Mouse (Mus musculus): ENCODE data around the gene Wasl.

The Wasl gene

DNA sequence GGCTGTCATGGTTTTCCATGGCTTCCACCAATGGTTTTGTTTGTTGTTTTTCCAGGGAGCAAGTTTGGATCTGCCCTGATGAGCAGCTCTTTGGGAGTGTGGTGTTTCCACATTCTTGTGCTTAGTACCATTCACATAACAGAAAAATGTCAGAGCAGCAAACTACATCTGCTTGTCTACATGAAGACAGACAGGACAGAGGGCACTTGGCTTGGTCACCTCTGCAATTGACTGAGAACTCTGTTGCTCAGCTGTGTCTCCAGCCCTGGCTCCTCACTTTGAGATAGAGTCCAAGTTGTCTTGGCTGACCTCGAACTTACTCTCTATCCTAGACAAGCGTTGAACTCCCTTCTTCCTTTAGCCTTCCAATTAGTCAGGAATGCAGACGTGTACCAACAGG, 62.5 kb downstream of the Wasl start:
- DNase-seq = no peak

DNA sequence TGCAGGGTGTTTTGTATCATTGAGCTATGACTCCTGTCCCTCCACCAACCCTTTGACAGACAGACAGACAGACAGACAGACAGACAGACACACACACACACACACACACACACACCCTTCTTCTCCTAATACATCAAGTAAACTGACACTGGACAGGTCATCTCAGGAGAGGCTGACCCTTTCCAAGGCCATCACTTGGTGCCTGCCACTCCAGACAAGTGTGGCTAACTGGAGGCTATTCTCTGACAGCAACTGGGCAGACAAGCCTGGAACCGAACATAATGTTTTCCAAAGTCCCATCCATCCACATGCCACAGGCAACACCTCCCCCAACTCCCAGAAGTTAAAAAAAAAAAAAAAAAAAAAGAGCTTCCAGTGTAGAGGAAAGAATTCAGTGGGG, 63.1 kb downstream of the Wasl start:
- DNase-seq = no peak

DNA sequence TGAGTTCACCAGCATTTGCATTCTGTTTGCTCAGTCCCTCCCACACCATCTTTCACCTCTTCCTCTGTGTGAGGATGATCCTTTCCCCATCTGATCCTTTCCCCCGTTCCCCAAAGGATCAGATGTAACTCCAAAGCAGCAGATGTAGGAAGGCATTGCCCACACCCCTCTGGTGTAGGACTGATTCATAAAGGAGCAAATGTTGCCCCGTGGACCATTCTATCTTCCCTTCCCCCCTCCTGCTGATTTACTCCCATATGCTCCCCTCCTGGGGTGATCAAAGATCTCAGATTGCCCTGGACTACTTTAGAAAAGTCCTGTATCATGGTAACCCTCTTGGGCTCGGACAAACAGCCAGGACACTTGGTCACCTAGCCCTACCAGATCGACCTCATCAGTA, 64.1 kb downstream of the Wasl start:
- no peak for DNase-seq

DNA sequence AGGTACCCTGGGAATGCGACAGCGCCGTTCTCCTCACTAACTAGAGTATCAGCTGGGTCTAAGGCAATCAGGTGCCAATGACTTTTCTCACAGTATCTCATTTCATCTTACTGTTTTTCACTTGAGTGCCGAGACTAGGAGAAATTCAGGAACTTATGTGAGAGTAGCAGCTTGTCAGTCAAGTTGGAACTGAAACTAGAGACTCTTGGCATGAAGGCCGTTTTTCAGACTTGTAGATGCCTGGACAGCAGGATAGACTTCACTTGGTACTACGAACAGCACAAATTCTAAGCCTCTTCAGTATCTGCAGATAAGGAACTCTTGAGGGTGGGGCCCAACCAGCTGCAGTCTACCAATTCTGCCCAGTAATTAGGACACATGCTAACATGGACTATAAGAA, 64.7 kb downstream of the Wasl start:
- no peak for DNase-seq

DNA sequence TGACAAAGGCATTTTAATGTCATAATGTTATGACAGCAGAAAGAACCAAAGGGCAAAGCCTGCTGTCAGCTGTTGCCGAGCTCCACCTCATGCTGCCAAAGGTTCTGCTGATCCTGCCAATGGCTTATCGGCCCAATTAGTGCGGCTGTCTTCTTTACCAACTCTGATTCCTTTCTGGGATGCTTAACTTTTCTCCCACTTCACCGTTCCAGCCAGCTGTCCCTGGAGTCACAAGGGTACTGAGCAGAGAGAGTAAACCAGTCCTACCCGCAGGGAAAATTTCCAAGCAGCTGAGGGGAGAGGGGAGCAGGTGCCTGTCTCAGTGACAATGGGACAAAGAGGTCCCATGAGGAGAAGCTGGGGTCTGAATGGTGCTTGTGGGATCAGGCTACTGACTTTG, 65.2 kb downstream of the Wasl start:
- no peak for DNase-seq

DNA sequence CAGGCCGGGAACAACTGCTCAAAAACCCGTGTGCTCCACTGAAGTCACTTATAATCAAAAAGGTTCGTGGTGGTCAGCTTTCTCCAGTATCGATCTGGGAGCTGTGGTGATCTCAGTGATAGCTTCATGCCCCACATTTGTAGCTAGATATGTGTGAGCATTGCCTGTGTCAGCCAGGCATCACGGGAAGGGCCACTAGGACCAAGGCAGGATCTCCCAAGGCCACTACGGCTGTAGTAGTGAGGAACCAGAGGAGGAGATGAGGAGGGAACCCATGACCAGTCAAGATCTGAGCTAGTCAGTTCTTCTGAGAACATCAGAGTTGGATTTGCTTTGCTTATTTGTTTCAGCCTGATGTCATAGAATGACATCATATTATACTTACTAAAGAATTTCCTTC, 65.6 kb downstream of the Wasl start:
- no peak for DNase-seq

DNA sequence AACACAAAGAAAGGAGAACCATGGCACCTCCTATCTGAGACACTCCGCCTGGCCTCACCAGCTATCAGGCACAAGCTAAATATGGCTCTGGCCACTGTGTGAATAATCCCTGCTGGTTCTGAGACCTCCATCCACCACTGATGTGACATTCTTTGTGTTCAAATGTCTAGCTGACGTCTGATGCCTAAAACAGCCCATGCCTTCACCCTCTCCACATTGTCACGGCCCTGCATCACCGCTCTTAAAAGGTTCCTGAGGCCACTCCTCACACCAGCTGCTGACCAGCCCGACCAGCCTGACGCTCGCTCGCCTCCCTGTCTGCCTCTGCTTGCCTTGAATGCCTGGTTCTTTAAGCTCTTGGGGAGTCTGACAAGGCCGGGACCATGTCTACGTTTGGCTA, 67.3 kb downstream of the Wasl start, which contains the start of gene Lmod2:
Gene Lmod2, plus strand, starts transcription at position 263 of the 400 bp plus-strand sequence.
- no peak for DNase-seq

DNA sequence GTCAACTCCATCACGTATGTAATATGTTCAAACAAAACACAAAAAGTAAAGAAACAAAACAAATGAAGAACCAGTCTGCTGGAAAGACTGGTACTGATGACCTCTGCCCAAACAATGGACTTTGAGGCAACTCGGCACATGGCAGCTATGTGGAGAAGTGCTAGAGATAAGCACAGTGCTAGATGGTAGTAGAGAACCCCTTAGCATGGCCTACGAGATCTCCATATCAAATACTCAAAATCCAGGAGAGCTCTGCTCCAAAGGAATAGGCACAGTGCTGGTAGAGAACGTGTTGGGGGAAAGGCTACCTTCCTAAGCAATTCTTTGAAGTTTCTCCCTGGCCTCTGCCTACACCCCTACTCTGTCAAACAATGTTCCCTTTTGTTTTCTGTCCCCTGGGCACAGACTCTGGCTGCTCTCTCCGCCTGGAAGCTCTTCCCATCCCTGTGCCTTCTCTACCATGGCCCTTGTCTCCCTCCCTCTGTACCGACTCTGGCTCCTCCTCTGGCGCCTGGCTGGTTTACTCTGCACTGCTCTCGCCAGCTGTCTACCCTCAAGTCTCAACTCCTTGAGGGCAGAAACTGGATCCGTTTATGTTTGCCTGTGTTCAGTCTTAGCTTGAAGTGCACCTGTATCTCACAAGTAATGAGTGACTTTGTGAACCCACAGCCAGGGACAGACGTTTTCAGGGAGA, 73.1 kb downstream of the Wasl start:
- no peak for DNase-seq

DNA sequence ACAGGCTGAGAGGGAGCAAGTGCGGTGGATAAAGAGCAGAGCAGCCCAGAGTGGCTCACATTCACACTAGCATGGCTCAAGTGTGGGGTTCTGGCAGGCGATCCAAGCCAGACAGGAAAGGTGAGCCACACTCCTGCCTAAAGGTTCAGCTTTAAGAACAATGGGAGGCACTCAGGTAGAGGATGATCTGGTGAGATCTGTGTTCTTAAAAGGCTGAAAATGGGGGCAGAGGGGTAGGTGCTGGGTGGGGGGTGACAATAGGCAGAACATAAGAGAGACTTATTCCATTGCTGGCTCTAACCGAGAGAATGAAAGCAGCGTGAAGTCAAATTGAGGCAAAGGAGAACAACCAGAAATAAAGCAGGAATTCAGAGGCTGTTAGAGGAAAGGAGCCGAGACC, 74.5 kb downstream of the Wasl start:
- no peak for DNase-seq

DNA sequence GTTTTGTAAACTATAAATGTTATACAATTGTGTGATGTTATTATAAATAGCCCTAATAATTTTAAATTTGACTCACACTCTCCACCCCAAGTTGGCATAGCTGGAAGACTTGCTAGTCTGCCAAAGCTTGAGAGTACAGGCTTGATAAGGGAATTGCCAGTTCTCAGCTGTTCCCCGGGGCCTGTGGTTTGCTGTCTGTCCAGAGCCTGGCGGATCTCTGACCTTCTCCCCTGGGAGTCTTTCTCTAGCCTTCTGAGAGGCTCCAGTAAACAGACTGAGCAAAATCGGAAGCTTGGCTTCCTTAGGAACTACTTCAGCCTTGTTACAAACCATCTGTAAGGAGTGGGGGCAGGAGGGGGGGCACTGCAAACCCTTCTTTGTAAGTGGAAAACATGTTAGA, 77.9 kb downstream of the Wasl start:
- peak; percentile 41 for DNase-seq

DNA sequence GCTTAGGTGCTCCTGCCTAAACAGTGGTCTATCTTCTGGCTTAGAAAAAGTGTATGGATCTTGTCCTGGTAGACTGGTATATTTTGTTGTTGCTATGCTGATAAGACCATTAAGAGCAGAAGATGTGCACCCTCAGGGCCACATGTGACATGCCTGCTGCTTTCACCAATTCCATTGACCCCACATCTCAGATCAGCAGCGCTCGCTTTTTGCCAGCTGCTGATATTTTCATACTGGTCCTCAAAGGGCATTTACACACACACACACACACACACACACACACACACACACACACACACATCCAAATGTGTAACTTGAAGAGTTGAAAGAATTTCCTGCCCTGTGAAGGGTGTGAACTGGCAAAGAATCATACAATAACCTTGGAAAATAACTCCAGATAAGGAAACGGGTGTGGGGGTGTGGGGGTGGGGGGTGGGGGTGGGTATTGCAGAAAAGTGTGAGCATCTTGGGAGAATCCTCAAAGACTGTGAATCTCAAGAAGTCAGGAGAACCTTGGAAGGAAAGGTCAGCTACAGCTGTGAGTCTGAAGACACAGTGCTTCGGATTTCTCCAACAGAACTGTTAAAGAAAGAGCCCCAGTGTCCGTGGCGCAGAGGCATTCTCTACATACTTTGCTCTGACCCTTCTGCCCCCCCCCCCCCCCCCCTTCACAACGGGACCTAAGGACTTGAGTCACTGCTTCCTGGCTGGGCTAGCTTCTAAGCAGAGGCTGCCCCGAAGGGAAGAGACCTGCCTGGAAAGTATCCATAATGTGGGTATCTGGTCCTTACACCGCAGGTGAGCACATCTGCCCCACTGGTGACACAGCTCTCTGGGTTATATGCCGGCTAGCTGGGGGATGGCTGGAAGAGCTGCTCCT, 79.1 kb downstream of the Wasl start:
- DNase-seq = no peak

DNA sequence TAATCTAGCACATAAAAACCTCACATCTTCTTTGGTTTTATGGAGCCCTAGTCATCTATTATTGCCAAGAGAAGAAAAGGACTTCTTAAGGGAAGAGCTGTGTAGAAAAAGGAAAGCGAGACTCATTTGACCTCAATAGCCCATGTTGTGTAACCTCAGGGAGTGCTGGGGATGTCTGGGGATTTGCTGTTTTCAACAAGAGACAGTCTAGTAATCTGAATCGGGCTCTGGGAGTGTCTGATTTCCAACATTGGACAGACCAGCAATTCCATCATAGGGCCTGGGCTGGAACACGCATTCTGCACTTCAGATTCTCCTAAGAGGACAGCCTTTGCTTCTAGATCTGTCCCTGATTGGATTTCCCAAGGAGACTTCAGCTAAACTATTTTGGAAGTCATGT, 81.4 kb downstream of the Wasl start:
- no peak for DNase-seq

DNA sequence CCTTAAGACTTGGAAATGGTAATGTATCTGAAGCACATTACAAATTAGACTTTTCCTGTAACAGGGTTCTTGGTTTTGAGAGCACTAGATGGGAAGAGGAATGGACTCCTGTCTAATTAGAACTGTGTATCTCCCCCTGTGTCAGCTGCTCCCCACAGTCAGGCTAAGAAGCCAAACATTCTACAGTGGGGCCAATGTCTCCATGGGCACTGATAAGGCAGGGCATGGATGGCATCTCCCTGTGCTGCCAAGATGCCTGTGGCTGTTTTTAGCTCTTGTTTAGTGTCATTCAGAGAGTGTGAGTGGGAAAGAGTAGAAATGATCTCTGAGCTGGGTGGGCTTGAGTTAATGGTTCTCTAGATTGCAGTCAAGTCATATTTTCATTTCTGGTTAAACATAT, 91.5 kb downstream of the Wasl start:
- no peak for DNase-seq

DNA sequence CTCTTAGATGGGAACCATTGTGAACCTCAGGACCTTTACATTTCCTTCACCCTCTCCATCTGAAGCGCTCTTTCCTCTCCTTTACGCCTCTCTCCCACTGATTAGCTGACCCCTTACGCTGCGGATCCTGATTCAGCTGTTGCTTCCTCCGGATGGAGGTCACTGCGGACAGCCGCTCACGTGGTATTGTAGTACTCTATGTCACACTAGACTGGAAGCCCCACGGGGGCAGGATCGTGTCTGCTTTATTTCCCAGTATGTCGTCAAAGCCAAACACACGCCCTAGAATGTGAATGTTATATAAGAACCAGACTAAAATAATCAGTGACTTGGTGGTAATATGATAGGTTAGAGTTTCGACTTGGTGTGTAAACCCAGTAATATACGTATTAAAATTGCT, 92.4 kb downstream of the Wasl start:
- DNase-seq = no peak

DNA sequence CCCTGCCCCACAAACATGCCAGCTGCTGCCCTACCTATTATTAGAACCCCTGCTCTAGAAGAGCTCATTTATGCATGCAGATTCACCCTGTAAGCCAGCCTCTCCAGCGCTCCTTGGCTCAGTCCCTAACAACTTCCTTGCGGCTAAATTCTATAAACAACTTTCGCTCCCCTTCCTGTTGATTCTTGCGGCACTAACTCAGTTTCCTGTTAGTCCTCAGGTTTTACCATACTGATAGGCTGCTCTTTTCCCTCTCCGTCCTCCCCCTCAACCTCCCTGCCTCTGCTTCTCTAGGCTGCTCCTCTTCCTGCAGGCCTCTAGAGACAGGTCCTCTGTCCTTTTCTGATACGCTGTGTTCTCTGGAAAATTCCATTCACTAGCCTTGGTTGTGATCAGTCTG, 93.7 kb downstream of the Wasl start:
- DNase-seq = peak; percentile 23

DNA sequence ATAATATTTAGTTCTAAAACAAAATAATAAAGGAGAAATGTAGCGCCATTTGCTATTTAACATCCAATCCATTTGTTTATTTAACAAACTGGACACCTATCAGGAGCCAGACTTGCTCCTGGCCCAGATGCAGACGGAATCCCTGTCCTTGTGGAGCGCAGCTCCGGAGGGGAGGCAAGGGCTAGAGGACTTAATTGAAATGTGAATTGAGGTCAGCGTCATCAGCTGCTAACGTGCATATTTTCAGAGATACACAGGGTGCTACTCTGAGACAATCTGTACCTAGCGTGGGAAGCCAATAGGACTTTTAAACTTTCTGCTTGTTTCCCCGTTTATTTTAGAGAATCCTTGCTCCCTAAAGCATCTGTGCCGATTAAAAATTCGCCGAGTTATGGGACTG, 94.5 kb downstream of the Wasl start:
- DNase-seq = no peak

DNA sequence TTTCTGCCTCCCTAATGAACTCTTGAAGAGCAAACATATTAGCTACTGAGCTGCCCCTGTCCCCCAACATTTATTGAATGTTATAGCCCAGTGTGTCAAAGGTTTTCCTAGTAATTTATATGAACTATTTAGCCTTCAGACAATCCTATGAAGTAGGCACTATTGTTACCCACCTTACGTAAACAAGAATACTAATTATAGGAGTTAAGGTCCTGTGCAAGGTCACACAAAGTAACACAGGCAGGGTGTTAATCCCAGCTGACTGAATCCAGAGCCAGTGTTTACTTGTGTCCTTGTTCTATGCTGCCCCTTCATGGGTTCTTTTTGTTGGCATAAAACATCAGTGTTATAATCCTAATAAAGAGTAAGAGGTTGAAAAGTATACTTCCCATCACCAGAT, 95.1 kb downstream of the Wasl start:
- DNase-seq = no peak

DNA sequence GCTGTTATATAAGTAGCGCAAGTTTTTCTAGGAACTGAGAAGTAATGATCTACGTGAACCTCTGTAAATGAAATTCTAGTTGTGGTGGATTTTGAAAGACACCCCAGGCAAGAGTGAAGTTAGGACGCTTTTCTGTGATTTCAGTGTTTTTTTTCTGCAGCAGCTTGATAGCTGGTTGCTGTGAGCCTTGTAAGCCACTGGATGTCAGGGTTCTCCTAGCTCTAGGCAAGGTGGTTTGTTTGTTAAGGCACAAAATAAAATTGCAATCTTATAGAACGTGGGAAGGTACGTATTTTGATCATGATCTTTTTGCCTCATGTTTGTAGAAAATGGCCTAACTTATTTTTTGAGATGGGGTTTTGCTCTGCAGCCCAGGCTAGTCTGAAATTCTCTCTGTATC, 95.8 kb downstream of the Wasl start:
- no peak for DNase-seq

DNA sequence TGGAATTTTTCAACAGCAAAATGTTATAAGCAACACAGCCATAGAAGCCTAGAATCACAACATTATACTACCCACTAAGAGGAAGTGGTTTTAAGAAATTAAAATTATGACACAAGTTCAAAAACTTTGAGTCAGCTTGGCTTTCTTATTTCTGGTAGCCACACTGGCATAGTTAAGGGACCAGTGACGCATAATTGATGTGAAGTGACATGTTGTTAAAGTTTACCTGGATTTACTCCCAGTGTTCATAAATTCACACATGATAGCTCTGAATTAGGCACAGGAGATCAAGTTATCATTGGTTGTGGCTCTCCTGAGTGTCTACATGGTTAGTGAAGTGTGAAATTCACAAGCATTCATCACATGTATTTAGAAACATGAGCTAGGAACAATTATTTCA, 99.9 kb downstream of the Wasl start:
- no peak for DNase-seq

DNA sequence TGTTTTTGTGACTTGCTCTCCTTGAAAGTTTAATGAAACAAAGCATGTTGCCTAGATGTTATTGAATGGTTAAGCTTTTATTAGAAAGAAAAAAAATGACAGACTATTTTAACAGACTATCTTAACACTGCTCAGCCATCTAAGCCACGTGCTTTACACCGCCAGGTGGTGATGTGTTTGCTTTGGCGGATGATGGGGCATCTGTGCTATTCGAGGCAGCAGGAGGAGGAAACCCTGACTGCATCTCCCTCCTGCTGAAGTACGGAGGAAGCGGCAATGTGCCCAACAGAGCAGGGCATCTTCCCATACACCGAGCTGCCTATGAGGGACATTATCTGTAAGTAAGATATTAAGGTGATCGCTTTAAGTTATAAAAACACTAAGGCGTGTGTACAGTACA, 100.7 kb downstream of the Wasl start:
- no peak for DNase-seq

Measured in lung, postnatal 14 days (tissue).